Mouse (Mus musculus): ENCODE data around the gene Ttc19. TPM values are rescaled to one million over a fixed set of nuclear protein-coding genes. Genes with fewer than 3 reads are reported as not detected.
A peak's percentile ranks its signal among the peaks of the same experiment; 100 is the strongest.

Ttc19 gene
- total RNA-seq, 1 experiment, result 24.1 TPM

DNA sequence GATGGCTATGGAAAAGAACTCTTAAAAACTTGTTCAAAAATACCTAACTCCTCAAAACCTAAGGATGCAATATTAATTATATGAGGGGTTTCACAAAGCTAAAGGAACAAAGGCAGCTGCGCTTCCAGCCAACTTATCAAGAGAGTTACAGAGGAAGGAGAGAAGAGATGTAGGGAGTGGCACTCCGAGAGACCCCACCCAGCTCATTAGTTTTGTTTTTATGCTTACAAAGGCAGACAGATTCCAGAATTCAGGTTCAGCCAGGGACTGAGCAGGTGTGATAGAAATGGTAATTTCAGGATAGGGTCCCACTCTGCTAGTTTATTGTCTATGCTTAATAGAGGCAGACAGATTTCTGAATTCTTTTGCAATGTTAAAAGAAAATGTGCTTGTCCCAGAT is 73.9 kb downstream of the Ttc19 start:
- Histone ChIP-seq H3K36me3 (ENCODE audit: control insufficient read depth, insufficient read depth, low read length, poor library complexity, severe bottlenecking) (peaks cover 25% of the 10 kb centered on the region), H3K4me3 (ENCODE audit: insufficient read depth in 1 of 2, low read depth in 1 of 2, low read length in 2 of 2, poor library complexity in 1 of 2, severe bottlenecking in 1 of 2) (0 out of 4 replicates have a peak overlapping the region, but pooled peaks of 1 of the 2 experiments have one; percentile 17), H3K4me1 (ENCODE audit: control insufficient read depth in 2 of 2, insufficient read depth in 2 of 2, low read length in 2 of 2, poor library complexity in 1 of 2) (peaks cover 1 to 14% of the 10 kb centered on the region in 2 experiments), H3K9ac (ENCODE audit: insufficient read depth, low read depth, low read length, poor library complexity, severe bottlenecking) (no peak overlapping the region), H3K27ac (ENCODE audit: insufficient read depth, low read depth, low read length, poor library complexity, severe bottlenecking) (peak overlapping the region; percentile 35; the same call in 1 of the 2 replicates), H3K9me3 (ENCODE audit: control insufficient read depth, insufficient read depth, low read depth, low read length) (no peaks in the 10 kb centered on the region)
- in situ Hi-C loops (cut with MboI; ENCODE audit: low sequenced_read_pairs in 2 of 2, unreplicated experiment in 2 of 2), result no loop called here
- peak; percentile 56; the same call in 1 of the 2 replicates for TF ChIP-seq CHD2 (IDR thresholded peaks at IDR 0.05; ENCODE audit: low read depth, low read length)
- TF ChIP-seq HCFC1 (IDR thresholded peaks at IDR 0.05; ENCODE audit: borderline replicate concordance, insufficient read depth, low read length), result no peak
- TF ChIP-seq ZC3H11A (IDR thresholded peaks at IDR 0.05; ENCODE audit: borderline replicate concordance, low read depth, low read length), result no peak
- peak; percentile 35 for DNase-seq (ENCODE audit: low read depth, low spot score)

DNA sequence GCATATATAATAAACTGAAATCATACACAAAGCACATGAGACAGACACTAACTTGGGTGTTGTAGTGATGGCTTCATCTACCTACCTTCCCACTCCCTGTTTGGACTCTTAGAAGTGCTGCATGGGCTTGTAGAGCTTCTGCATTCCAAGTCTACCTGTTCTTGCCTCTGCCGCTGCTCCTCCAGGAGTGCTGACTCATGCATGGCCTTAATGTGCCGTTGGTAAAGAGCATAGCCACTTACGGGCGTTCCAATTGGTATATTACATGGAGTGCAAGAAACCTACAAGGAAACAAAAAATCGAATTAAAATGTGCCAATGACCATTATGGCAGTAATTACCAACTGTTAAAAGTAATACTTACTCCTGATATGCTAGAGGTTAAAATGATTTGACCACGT is 85.6 kb downstream of the Ttc19 start:
- H3K4me1 ChIP-seq (ENCODE audit: control insufficient read depth in 2 of 2, insufficient read depth in 2 of 2, low read length in 2 of 2, poor library complexity in 1 of 2), result peaks cover 0 to 5% of the 10 kb centered on the region in 2 experiments; a peak in 1 of 4 replicates
- no peak overlapping the region for H3K4me3 ChIP-seq (ENCODE audit: insufficient read depth in 1 of 2, low read depth in 1 of 2, low read length in 2 of 2, poor library complexity in 1 of 2, severe bottlenecking in 1 of 2)
- H3K27ac ChIP-seq (ENCODE audit: insufficient read depth, low read depth, low read length, poor library complexity, severe bottlenecking), result peak overlapping the region; percentile 8; the same call in 1 of the 2 replicates
- TF ChIP-seq HCFC1 (IDR thresholded peaks at IDR 0.05; ENCODE audit: borderline replicate concordance, insufficient read depth, low read length) (no peak), MAFK (IDR thresholded peaks at IDR 0.05; ENCODE audit: insufficient read depth, low read depth, low read length) (peak; percentile 72; the same call in 1 of the 2 replicates), ZC3H11A (IDR thresholded peaks at IDR 0.05; ENCODE audit: borderline replicate concordance, low read depth, low read length) (no peak), CHD2 (IDR thresholded peaks at IDR 0.05; ENCODE audit: low read depth, low read length) (no peak), ZNF384 (IDR thresholded peaks at IDR 0.05; ENCODE audit: low read depth, low read length) (no peak)
- no peaks in the 10 kb centered on the region for H3K9me3 ChIP-seq (ENCODE audit: control insufficient read depth, insufficient read depth, low read depth, low read length)
- no peak for DNase-seq (ENCODE audit: low read depth, low spot score)
- in situ Hi-C loops (cut with MboI; ENCODE audit: low sequenced_read_pairs in 2 of 2, unreplicated experiment in 2 of 2), result no loop called here
- peaks cover 14% of the 10 kb centered on the region for H3K36me3 ChIP-seq (ENCODE audit: control insufficient read depth, insufficient read depth, low read length, poor library complexity, severe bottlenecking)
- no peak overlapping the region for H3K9ac ChIP-seq (ENCODE audit: insufficient read depth, low read depth, low read length, poor library complexity, severe bottlenecking)

- in situ Hi-C loops (cut with MboI; ENCODE audit: low sequenced_read_pairs in 2 of 2, unreplicated experiment in 2 of 2), result no loop called here
- no peak for DNase-seq (ENCODE audit: low read depth, low spot score)
- Histone ChIP-seq H3K9ac (ENCODE audit: insufficient read depth, low read depth, low read length, poor library complexity, severe bottlenecking) (no peak overlapping the region), H3K4me3 (ENCODE audit: insufficient read depth in 1 of 2, low read depth in 1 of 2, low read length in 2 of 2, poor library complexity in 1 of 2, severe bottlenecking in 1 of 2) (no peak overlapping the region), H3K9me3 (ENCODE audit: control insufficient read depth, insufficient read depth, low read depth, low read length) (no peaks in the 10 kb centered on the region), H3K36me3 (ENCODE audit: control insufficient read depth, insufficient read depth, low read length, poor library complexity, severe bottlenecking) (peaks cover 26% of the 10 kb centered on the region), H3K4me1 (ENCODE audit: control insufficient read depth in 2 of 2, insufficient read depth in 2 of 2, low read length in 2 of 2, poor library complexity in 1 of 2) (peaks cover 0 to 9% of the 10 kb centered on the region in 2 experiments; a peak in 1 of 4 replicates), H3K27ac (ENCODE audit: insufficient read depth, low read depth, low read length, poor library complexity, severe bottlenecking) (no peak overlapping the region)
- TF ChIP-seq MAFK (IDR thresholded peaks at IDR 0.05; ENCODE audit: insufficient read depth, low read depth, low read length) (peak; percentile 97), ZC3H11A (IDR thresholded peaks at IDR 0.05; ENCODE audit: borderline replicate concordance, low read depth, low read length) (no peak), CHD2 (IDR thresholded peaks at IDR 0.05; ENCODE audit: low read depth, low read length) (no peak), HCFC1 (IDR thresholded peaks at IDR 0.05; ENCODE audit: borderline replicate concordance, insufficient read depth, low read length) (no peak), ZNF384 (IDR thresholded peaks at IDR 0.05; ENCODE audit: low read depth, low read length) (no peak)
Observed at GRCm38 (mm10) chr11:62369924-62370323, 88.7 kb downstream of the Ttc19 start.

DNA sequence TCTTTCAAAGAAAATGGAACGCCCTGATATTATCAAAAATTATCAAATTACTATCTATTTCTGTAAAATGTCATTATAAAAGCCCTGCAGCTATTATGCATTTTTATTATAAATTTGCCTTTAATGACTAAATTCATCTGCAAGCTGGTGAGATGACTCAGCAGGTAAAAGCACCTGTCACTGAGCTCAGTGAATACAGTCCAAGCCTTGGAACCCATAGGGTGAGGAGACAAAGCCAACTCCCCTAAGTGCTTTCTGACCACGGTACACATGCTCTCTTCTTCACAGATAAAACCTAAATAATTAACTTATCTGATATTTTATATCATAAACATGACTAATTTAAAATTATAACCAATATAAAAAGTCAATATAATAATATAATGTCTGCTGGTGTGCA is 90.5 kb downstream of the Ttc19 start:
- TF ChIP-seq MAFK (IDR thresholded peaks at IDR 0.05; ENCODE audit: insufficient read depth, low read depth, low read length) (peak; percentile 15; the same call in 1 of the 2 replicates), CHD2 (IDR thresholded peaks at IDR 0.05; ENCODE audit: low read depth, low read length) (no peak)
- H3K9me3 ChIP-seq (ENCODE audit: control insufficient read depth, insufficient read depth, low read depth, low read length), result no peaks in the 10 kb centered on the region
- no peak overlapping the region for H3K27ac ChIP-seq (ENCODE audit: insufficient read depth, low read depth, low read length, poor library complexity, severe bottlenecking)
- DNase-seq (ENCODE audit: low read depth, low spot score), result no peak
- in situ Hi-C loops (cut with MboI; ENCODE audit: low sequenced_read_pairs in 2 of 2, unreplicated experiment in 2 of 2), result no loop called here
- H3K4me3 ChIP-seq (ENCODE audit: insufficient read depth in 1 of 2, low read depth in 1 of 2, low read length in 2 of 2, poor library complexity in 1 of 2, severe bottlenecking in 1 of 2), result no peak overlapping the region
- H3K9ac ChIP-seq (ENCODE audit: insufficient read depth, low read depth, low read length, poor library complexity, severe bottlenecking), result no peak overlapping the region
- H3K36me3 ChIP-seq (ENCODE audit: control insufficient read depth, insufficient read depth, low read length, poor library complexity, severe bottlenecking), result peaks cover 26% of the 10 kb centered on the region
- H3K4me1 ChIP-seq (ENCODE audit: control insufficient read depth in 2 of 2, insufficient read depth in 2 of 2, low read length in 2 of 2, poor library complexity in 1 of 2), result peaks cover 0 to 9% of the 10 kb centered on the region in 2 experiments; a peak in 1 of 4 replicates
